Mouse (Mus musculus) 3T3-L1 (cell line): Measurements from ENCODE around the gene Gfy.
A peak's percentile ranks its signal among the peaks of the same experiment; 100 is the strongest.

ENCODE experiments used
- DNase-seq: peaks from one replicate; pipeline ENCODE4 v3.0.0-alpha.2; 2015; ENCODE audit warnings: low read depth, low spot score

Gene Gfy

GRCm38 (mm10) chr7:45127700-45128224 lies 51.6 kb downstream of the Gfy start:
- DNase-seq, result peak; percentile 22

DNA sequence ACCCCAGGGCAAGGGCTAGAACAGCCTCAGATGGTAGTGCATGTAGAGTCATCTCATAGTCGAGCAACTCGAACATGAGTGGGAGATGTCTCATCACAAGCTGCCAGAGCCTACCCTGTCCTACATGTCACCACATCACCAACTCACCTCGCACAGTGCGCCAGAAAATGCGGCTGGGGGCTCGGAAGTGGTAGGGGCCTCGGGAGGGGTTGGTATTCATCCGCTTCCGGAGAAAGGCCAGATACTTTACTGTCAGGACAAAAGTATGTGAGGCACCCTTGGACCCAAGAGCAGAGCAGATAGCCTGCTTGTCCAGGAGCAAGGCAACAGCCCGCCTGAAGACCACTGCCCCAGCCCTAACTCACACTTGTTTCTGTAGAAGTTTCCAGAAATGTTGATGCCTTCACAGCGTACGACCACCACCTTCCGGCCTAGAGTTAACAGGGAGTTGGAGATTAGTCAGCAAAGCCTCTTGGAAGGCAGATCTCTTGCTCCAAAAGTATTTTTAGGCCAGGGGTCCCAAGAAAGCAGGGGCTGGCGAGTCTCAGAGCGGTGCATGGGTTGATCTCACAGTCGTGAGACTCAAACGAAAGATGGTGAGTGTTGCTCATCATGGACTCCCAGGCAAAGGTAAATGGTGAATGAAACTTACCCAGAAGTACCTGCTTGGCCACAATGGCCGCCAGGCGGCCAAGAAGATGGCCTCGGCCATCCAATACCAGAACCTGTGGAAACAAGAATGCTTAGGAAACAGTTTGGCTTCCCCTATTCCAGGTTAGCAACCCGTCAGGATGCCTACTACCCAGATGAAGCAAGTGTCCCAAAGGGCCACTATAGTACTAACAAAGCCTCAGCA lies 52.3 kb downstream of the Gfy start:
- DNase-seq, result peak; percentile 42
